10 mouse cellular contexts compared by ENCODE assay signal in the genomic region with DNA sequence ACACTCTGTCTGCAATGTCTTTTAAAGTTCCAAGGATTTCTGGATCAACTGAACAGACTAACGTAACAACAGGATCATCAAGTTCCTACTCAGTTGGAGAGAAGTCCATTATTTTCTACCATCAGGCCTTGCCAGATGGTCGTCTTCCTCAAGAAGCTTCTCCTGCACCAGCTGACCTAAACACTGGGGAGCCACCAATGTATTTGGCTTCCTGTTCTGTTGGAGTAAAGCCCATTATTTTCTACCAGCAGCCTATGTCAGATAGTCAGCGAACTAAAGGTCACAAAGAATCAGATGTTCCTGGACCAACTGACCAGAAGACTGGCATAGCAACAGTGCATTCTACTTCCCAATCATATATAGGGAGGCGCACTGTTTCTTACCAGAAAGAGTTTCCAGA.
"Had no signal": no experiment of that assay in that cellular context is flagged by ENCODE, and none has a peak within 500 bp of the region (broad histone marks: within the 10 kb centered on the region; RNA-seq: fewer than 3 reads in every experiment).

No protein-coding gene starts in this region.

- DNase-seq: kidney, adult 2 months; kidney, postnatal 14 days; lung, embryonic 14.5 days; lung, postnatal 14 days; thymus, postnatal 36 days had no signal

- H3K4me1 ChIP-seq: kidney, embryonic 15.5 days; limb, embryonic 15.5 days; liver, embryonic 12.5 days; midbrain, embryonic 12.5 days had no signal

- ATAC-seq: liver, embryonic 12.5 days; midbrain, embryonic 16.5 days had no signal

- H3K9ac ChIP-seq: kidney, embryonic 15.5 days; limb, embryonic 15.5 days; liver, embryonic 12.5 days; lung, embryonic 14.5 days; midbrain, embryonic 12.5 days had no signal

- H3K4me2 ChIP-seq: kidney, embryonic 15.5 days; limb, embryonic 15.5 days; liver, embryonic 12.5 days; lung, embryonic 14.5 days; midbrain, embryonic 12.5 days had no signal

- H3K4me3 ChIP-seq: kidney, embryonic 15.5 days; limb, embryonic 15.5 days; liver, embryonic 12.5 days; midbrain, embryonic 12.5 days had no signal

- H3K9me3 ChIP-seq: kidney, embryonic 15.5 days; limb, embryonic 15.5 days; liver, embryonic 12.5 days; midbrain, embryonic 12.5 days had no signal

- H3K27me3 ChIP-seq: kidney, embryonic 15.5 days; limb, embryonic 15.5 days; liver, embryonic 12.5 days; midbrain, embryonic 12.5 days had no signal

- H3K27ac ChIP-seq: kidney, embryonic 15.5 days; limb, embryonic 15.5 days; liver, embryonic 12.5 days; midbrain, embryonic 12.5 days had no signal
